Mouse (Mus musculus) olfactory bulb, adult 2 months (tissue): ENCODE measurements around the gene Olfr462. TPM values are rescaled to one million over a fixed set of nuclear protein-coding genes. Genes with fewer than 3 reads are reported as not detected.

ENCODE experiments used
- H3K27ac ChIP-seq: fragments of 200-500 bp; 2 replicates; pipeline ENCODE4 v1.5.1; 2012; ENCODE audit warnings: low read depth, low read length; ENCODE audit not compliant: insufficient read depth
- H3K4me1 ChIP-seq: fragments of 200-500 bp; 2 replicates; pipeline ENCODE4 v1.6.1; 2012; ENCODE audit warnings: low read length; ENCODE audit not compliant: control insufficient read depth, insufficient read depth
- H3K4me3 ChIP-seq: fragments of 200-500 bp; 2 replicates; pipeline ENCODE4 v1.5.1; 2012; ENCODE audit warnings: mild to moderate bottlenecking, low read depth, low read length, moderate library complexity; ENCODE audit not compliant: insufficient read depth
- CTCF ChIP-seq: fragments of 200-500 bp; IDR thresholded peaks from 2 replicates; pipeline ENCODE4 v1.5.1; 2012; ENCODE audit warnings: low read depth, mild to moderate bottlenecking, low read length, moderate library complexity; ENCODE audit not compliant: insufficient read depth
- POLR2A ChIP-seq: fragments of 200-500 bp; IDR thresholded peaks from 2 replicates; pipeline ENCODE4 v1.6.1; 2012; ENCODE audit warnings: mild to moderate bottlenecking, low read depth, low read length, moderate library complexity; ENCODE audit not compliant: insufficient read depth
- WGBS: fragments of 180-500 bp; shearing (Covaris S2); methylation state at CpG from one replicate; pipeline ENCODE4 v1.1.7; 2018; 5-methylcytosine and 5-hydroxymethylcytosine counted together
- polyA plus RNA-seq: library from polyadenylated mRNA; stranded (reverse); fragments of >200 nt; gene quantifications from 2 replicates; pipeline ENCODE4 v1.2.4, GENCODE M21; 2012; ENCODE audit warnings: low replicate concordance; ENCODE audit not compliant: missing spikeins, insufficient read depth, insufficient read length

The Olfr462 gene
- not detected in 2 replicates for polyA plus RNA-seq

DNA sequence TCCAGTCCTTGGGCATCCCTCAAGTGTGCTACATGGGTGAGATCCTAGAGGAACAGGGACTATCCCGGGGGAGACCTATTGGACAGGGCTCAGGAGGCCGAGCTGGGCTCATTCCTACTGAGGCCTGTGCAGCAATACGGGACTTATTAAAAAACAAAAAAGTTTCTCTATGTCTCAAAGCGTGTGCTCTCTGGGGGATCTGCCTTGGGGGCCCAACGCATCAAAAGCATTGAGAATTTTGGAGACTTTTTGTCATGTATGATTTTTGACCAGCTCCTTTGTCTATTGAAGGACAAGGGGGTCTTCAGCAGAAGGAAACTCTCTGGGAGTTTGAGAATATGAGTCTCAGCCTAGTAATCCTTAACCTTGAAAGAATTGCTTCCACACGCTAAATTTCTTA, at the start of gene Olfr462:
Gene Olfr462, minus strand, starts transcription at position 101 of the 400 bp plus-strand sequence.
- Histone ChIP-seq H3K4me1 (no peaks in the 10 kb centered on the region), H3K27ac (no peak within 1 kb of the TSS), H3K4me3 (no peak within 1 kb of the TSS)
- 90% methylated on average over 6 of the region's 6 CpGs for whole genome bisulfite sequencing
- TF ChIP-seq POLR2A (no peak), CTCF (no peak)

- H3K27ac ChIP-seq: no peak overlapping the region
- H3K4me1 ChIP-seq: no peaks in the 10 kb centered on the region
- WGBS: 73% methylated on average over 3 of the region's 3 CpGs
- TF ChIP-seq POLR2A (no peak), CTCF (no peak)
- H3K4me3 ChIP-seq: no peak overlapping the region
Measured at GRCm38 (mm10) chr11:87935467-87935866, 43.4 kb upstream of the Olfr462 start.

- no peak for TF ChIP-seq POLR2A
- no peak for TF ChIP-seq CTCF
- WGBS: 68% methylated on average over 2 of the region's 2 CpGs
- no peaks in the 10 kb centered on the region for H3K4me1 ChIP-seq
- H3K27ac ChIP-seq: no peak overlapping the region
- no peak overlapping the region for H3K4me3 ChIP-seq
Measured at GRCm38 (mm10) chr11:87933731-87934130, 41.7 kb upstream of the Olfr462 start.

GRCm38 (mm10) chr11:87930348-87930747, 38.3 kb upstream of the Olfr462 start:
- Histone ChIP-seq H3K27ac (no peak overlapping the region), H3K4me3 (no peak overlapping the region), H3K4me1 (no peaks in the 10 kb centered on the region)
- 86% methylated on average over 2 of the region's 2 CpGs for WGBS
- TF ChIP-seq POLR2A: no peak
- TF ChIP-seq CTCF: no peak

DNA sequence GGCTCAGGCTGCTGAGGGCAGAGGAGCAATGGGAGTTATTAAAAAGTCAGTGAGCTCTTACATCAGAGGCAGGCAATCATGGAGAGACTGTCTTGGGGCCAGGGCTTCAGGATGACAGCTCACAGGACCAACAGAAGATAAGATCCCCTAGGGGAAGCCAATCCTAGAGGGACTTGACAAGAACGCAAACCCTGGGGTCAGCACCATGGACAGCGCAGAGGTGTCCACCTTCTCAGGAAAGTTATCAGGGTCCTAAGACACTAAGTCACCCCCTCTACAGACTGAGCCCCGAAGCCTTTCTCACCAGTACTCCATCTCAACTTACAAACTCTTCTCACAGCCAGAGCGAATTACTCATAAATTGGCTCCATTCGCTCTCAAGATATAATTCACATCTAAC, 28.9 kb upstream of the Olfr462 start, which contains the start of gene Olfr464:
Gene Olfr464, minus strand, starts transcription at position 2 of the 400 bp plus-strand sequence.
- TF ChIP-seq POLR2A: no peak
- no peak for TF ChIP-seq CTCF
- WGBS: 42% methylated on average over 5 of the region's 5 CpGs
- Histone ChIP-seq H3K4me1 (peaks cover 6% of the 10 kb centered on the region; the same call in 1 of the 2 replicates), H3K4me3 (no peak within 1 kb of the TSS), H3K27ac (no peak within 1 kb of the TSS; the same call in 1 of the 2 replicates)

DNA sequence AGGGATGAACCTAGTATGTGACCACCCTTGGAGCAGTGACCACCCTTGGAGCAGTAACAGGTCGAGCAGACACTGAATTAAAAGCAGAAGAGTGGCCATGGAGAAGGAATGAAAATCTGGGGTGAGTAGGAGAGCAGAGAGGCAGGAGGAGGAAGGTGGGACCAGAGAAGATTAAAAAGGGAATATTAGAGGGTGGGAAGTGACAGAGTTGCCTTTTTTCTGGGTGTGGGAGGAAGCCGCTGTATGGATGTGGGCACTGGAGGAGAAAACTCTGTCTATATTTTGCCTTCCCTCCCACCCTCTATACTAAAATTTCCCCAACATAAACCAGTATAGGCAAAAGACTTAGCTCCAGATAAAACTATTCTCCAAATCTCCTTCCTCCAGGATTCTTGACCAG, 28.2 kb upstream of the Olfr462 start:
- no peak overlapping the region for H3K4me3 ChIP-seq
- TF ChIP-seq POLR2A (no peak), CTCF (no peak)
- 32% methylated on average over 2 of the region's 2 CpGs for WGBS
- H3K27ac ChIP-seq: no peak overlapping the region
- peaks cover 6% of the 10 kb centered on the region; the same call in 1 of the 2 replicates for H3K4me1 ChIP-seq

DNA sequence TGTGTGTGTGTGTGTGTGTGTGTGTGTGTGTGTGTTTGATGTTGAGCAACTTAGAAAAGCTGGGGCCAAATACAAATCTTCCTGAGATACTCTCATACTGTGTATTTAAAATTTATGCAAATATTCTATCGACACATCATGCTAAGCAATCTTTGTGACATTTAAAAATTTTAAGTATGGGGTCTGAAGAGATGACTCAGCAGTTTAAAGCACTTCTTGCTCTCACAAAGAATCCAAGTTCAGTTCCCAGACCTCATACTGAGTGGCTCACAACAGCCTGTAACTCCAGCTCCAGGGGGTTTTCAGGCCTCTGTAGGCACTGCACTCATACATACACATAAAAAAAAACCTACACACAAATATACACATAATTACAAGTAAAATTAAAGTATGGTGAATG, 23.9 kb upstream of the Olfr462 start:
- H3K27ac ChIP-seq: no peak overlapping the region

DNA sequence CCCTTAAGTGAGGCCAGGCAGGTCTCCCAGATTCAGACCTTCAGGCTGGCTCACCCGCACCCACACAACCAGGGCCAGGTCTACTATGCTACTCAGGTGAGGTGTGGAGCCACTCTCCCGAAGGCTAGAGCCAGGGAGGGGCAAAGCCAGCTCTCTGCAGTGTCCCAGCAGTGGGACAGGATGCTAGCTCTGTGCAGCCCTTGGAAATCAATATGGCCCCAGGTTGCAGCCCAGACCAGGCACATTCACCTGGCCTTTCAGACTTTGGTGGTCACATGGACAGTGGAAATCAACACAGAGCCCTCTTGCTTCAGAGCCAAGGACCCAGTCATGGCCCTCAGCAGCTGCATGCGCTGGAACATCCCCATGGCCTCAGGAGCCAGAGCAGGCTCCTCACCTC, 12.3 kb upstream of the Olfr462 start:
- Histone ChIP-seq H3K4me3 (no peak overlapping the region), H3K4me1 (no peaks in the 10 kb centered on the region), H3K27ac (no peak overlapping the region)
- TF ChIP-seq POLR2A (no peak), CTCF (no peak)
- 77% methylated on average over 3 of the region's 3 CpGs for WGBS

More for the DNA sequence above, 23.9 kb upstream of the Olfr462 start:
- Histone ChIP-seq H3K4me3 (no peak overlapping the region), H3K4me1 (peaks cover 6% of the 10 kb centered on the region; the same call in 1 of the 2 replicates)
- WGBS: 68% methylated on average over 1 of the region's 1 CpGs
- TF ChIP-seq POLR2A: no peak
- no peak for TF ChIP-seq CTCF

DNA sequence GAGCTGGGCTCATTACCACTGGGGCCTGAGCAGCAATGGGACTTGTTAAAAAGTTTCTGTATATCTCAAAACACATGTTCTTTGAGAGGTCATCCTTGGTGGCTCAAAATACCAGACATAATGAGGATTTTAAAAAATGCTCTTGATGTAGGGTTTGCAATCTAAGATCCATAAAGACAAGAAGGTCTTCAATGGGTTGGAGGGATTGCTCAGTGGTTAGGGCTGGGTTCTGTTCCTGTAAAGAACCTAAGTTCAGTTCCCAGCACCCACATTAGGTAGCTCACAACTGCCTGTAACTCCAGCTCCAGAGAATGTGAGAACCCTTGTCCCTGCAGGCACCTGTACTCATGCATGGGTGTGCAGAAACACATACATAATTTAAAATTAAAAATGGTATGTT, 5.2 kb upstream of the Olfr462 start, which contains the start of gene Olfr463:
Gene Olfr463, minus strand, starts transcription at position 101 of the 400 bp plus-strand sequence.
- no peak within 1 kb of the TSS for H3K4me3 ChIP-seq
- H3K4me1 ChIP-seq: no peaks in the 10 kb centered on the region
- no peak within 1 kb of the TSS for H3K27ac ChIP-seq
- TF ChIP-seq CTCF: no peak
- TF ChIP-seq POLR2A: no peak
